Mouse (Mus musculus) midbrain, embryonic 10.5 days (tissue): Measurements from ENCODE around the gene Ttll1. TPM values are rescaled to one million over a fixed set of nuclear protein-coding genes. Genes with fewer than 3 reads are reported as not detected.

Experiments
- DNase-seq: peaks from one replicate; pipeline ENCODE4 v3.0.0-alpha.2; 2017; ENCODE audit warnings: low spot score
- H3K27ac ChIP-seq: fragments of 300-500 bp; sonication (generic); replicated peaks from 2 replicates; pipeline ENCODE4 v1.5.1; 2016; ENCODE audit warnings: mild to moderate bottlenecking
- H3K27me3 ChIP-seq: fragments of 300-500 bp; sonication (generic); 2 replicates; pipeline ENCODE4 v1.6.1; 2016; ENCODE audit warnings: low read depth, mild to moderate bottlenecking; ENCODE audit not compliant: poor library complexity, severe bottlenecking
- H3K36me3 ChIP-seq: fragments of 300-500 bp; sonication (generic); 2 replicates; pipeline ENCODE4 v1.6.1; 2016; ENCODE audit warnings: mild to moderate bottlenecking, moderate library complexity
- H3K4me1 ChIP-seq: fragments of 300-500 bp; sonication (generic); 2 replicates; pipeline ENCODE4 v1.6.1; 2016
- H3K4me3 ChIP-seq: fragments of 300-500 bp; sonication (generic); 2 replicates; pipeline ENCODE4 v1.5.1; 2016; ENCODE audit warnings: mild to moderate bottlenecking, moderate library complexity
- H3K9me3 ChIP-seq: fragments of 300-500 bp; sonication (generic); replicated peaks from 2 replicates; pipeline ENCODE4 v1.6.1; 2016; ENCODE audit warnings: mild to moderate bottlenecking
- WGBS: fragments of 180-500 bp; shearing (Covaris S2); methylation state at CpG from one replicate; pipeline ENCODE4 v1.1.7; 2016; 5-methylcytosine and 5-hydroxymethylcytosine counted together
- polyA plus RNA-seq: library from polyadenylated mRNA; unstranded; fragments of >200 nt; fragmentation: Nextera tagmentation; extraction: Ambion mirVana; gene quantifications from 2 replicates; pipeline ENCODE4 v1.2.1, GENCODE M21; 2016

Ttll1 gene
- polyA plus RNA-seq = 34.3 and 42.6 TPM in 2 replicates

DNA sequence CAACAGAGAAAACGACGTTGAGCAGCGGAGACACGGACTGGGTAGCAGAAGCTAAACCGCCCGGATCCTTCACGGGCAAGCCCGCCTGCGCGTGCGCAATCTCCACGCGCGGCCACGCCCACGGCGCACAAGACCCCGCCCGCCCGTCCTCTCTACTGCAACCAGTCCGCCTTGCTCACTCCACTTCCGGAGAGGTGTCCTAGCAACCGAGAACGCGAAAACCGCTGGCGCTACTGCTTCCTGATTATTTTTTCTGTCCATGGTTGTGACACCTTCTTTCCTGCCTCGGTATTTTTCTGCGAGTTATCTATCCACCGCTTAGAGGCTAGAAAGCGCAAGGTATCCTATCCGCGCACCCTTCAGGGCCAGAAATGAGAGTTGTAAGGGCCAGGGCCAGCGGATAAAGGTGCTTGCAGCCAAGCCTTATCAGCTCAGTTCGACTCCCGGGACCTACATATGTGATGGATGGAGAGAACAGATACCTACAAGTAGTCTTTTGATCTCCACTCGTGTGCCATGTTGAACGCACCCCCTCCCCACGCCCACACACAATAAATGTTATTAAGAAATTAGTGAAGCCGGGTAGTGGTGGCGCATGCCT, at the start of gene Ttll1:
TSS of gene Ttll1 (minus strand) at position 89 of the 601 bp plus-strand sequence.
- H3K27ac ChIP-seq = peak within 1 kb of the TSS; percentile 88
- no peaks in the 10 kb centered on the region for H3K9me3 ChIP-seq
- H3K4me3 ChIP-seq = peak within 1 kb of the TSS; percentile 75
- no peaks in the 10 kb centered on the region for H3K27me3 ChIP-seq
- H3K36me3 ChIP-seq = peaks cover 3% of the 10 kb centered on the region; the same call in 1 of the 2 replicates
- DNase-seq = peak; percentile 94
- peaks cover 17% of the 10 kb centered on the region for H3K4me1 ChIP-seq
- 12% methylated on average over 41 of the region's 41 CpGs for WGBS

DNA sequence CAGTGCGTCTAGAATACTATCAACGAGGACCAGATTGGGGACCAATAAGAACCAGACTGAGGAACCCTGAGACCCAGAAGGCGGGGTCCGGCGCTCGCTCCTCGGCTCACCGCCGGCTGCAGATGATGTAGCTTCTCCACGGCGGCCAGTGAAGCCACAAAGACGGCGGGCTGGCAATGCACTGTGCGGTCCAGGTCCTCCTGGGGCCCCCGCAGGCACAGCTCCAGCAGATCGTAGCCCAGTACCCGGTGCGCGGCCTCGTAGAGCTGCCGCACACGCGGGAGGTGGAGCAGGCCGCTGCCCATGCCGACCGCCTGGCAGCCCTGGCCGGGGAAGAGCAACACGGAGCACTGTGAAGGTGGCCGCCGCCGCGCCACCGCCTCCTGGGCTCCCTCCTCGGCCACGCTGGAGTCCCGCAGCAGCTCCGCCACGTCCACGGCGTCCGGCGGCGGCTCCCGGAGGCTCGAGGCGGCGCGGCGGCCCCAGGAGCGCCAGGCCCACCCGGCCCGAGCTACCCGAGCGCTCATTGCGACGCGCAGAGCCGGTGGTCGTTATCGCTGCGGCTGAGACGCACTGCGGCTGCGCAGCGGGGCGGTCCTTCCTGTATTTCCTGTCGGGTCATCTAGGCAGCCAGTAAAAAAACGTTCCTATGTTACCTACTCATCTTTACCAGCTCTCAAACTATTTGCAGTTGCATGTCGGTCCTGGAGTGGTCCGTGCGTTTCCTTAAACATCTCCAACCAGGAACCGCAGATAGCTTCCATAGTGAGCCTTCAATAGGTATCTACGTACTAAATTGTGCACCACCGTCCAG, 44.7 kb upstream of the Ttll1 start:
- H3K36me3 ChIP-seq = peaks cover 34% of the 10 kb centered on the region
- peak overlapping the region; percentile 94 for H3K4me3 ChIP-seq
- H3K4me1 ChIP-seq = peaks cover 15% of the 10 kb centered on the region
- peak; percentile 89 for DNase-seq
- H3K27ac ChIP-seq = peak overlapping the region; percentile 97
- no peaks in the 10 kb centered on the region; the same call in 1 of the 2 replicates for H3K9me3 ChIP-seq
- under 1% methylated on average over 69 of the region's 74 CpGs for WGBS
- no peaks in the 10 kb centered on the region for H3K27me3 ChIP-seq

DNA sequence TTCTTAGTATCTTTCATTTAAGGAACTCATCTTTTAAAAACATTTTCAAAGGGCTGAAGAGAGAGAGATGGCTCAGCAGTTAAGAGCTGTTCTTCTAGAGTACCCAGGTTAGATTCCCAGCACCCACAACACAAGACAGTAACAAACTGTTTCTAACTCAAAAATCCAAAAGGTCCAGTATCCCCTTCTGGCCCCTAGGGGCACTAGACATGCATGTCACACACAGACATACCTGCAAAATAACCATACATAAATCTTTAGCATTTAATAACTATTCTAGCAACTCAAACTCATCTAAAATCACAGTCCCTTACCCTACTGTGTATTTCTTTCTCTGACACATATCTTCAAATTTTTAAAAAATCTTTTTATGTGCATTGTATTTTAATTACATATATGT, 43.1 kb upstream of the Ttll1 start:
- no peak for DNase-seq
- peaks cover 15% of the 10 kb centered on the region for H3K4me1 ChIP-seq
- no peaks in the 10 kb centered on the region; the same call in 1 of the 2 replicates for H3K9me3 ChIP-seq
- no peak overlapping the region for H3K4me3 ChIP-seq
- no peak overlapping the region for H3K27ac ChIP-seq
- peaks cover 49% of the 10 kb centered on the region for H3K36me3 ChIP-seq
- no peaks in the 10 kb centered on the region for H3K27me3 ChIP-seq

DNA sequence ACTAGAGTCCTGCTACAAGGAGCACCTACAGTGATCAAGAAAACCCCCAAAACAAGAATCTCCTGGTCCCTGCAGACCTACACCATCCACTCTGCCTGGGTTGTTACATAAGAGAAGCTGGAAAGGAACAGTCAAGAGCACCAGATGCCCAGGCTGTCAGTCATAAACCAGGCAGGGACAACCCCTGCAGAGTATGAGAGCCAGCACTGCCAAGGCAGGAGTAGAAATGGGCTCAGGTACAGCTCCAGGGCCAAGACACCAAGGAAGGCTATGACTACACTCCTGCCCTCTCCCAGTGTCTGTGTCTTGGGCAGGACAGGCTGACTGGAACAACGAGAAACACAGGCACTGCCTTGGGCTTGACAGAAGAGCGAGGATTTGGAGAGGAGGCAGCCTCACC, 39.4 kb upstream of the Ttll1 start:
- 89% methylated on average over 2 of the region's 2 CpGs for WGBS
- H3K4me1 ChIP-seq = peaks cover 8% of the 10 kb centered on the region
- peaks cover 86% of the 10 kb centered on the region for H3K36me3 ChIP-seq
- no peak for DNase-seq
- no peaks in the 10 kb centered on the region for H3K27me3 ChIP-seq
- H3K9me3 ChIP-seq = no peaks in the 10 kb centered on the region; the same call in 1 of the 2 replicates
- no peak overlapping the region for H3K4me3 ChIP-seq
- no peak overlapping the region for H3K27ac ChIP-seq

DNA sequence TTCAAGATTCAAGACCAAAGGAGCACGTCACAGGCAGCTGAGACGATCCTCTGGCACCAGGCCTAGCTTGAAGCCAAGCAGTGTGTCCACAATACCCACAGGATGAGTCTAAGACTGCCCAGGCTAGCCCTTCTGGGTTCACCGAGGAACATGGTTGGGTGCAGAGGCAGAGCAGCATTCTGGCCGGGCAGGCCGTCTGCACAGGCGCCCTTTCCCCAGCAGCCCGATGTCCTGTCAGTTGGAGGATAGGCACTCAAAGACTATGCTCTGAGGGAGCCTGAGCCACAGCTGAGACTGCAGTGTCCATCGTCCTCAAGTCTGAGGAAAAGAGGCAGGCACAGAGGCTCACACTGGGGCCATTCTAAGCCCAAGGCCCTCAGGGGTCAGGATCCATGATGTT, 36.5 kb upstream of the Ttll1 start:
- peaks cover 76% of the 10 kb centered on the region for H3K36me3 ChIP-seq
- H3K27ac ChIP-seq = no peak overlapping the region
- H3K27me3 ChIP-seq = no peaks in the 10 kb centered on the region
- H3K4me1 ChIP-seq = 0 out of 2 replicates have a peak, but pooled peaks cover 3% of the 10 kb centered on the region
- DNase-seq = no peak
- 92% methylated on average over 8 of the region's 8 CpGs for WGBS
- no peak overlapping the region for H3K4me3 ChIP-seq
- no peaks in the 10 kb centered on the region for H3K9me3 ChIP-seq

DNA sequence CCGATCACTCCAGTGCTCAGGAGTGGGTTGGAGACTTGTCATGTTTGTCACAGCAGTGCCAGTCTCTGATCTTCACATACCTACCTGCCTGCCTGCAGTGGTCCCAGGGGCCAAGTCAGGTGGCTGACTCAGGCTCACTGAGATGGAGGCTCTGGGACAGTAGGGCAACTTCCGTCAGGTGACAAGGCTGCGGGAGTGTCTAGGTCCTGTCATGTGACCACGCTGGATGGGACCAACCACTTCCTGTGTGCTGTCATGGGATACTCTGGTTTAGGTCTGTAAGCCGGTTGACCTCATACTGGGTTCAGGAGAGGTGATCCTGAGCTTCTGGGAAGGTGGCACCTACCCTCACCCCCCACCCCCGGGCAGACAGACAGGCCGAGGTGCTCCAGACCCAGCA, 35.3 kb upstream of the Ttll1 start:
- 0 out of 2 replicates have a peak, but pooled peaks cover 3% of the 10 kb centered on the region for H3K4me1 ChIP-seq
- no peak overlapping the region for H3K4me3 ChIP-seq
- no peak overlapping the region for H3K27ac ChIP-seq
- no peak for DNase-seq
- 96% methylated on average over 7 of the region's 7 CpGs for WGBS
- H3K27me3 ChIP-seq = no peaks in the 10 kb centered on the region
- no peaks in the 10 kb centered on the region for H3K9me3 ChIP-seq
- peaks cover 65% of the 10 kb centered on the region for H3K36me3 ChIP-seq

DNA sequence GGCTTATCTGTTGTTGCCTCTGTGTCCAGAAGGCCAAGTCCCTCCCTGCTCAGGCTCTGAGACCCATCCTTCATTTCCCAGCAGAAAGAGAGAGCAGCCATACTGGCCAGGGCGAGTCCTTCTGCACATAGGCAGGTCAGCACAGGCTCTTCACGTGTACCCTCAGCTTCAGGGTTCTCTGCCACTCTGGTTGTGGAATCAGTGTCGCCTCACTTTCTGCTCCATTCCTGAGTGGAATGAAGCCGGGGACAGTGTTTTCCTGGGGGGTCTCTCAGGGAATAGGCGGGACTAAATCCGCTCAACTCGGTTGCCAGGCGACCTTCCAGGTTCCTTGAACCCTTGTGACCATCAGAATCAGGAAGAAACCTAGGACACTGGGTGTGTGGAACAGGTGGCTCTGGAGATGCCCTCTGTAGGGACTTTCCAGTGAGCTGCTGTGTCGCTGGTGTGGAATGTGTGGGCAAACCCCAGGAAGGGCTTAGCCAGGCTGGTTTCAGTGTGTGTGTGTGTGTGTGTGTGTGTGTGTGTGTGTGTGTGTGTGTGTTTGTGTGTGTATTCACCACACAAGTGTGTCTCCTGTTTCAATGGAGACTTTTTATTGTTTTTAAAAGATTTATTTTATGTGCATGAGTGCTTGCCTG, 31.1 kb upstream of the Ttll1 start:
- Histone ChIP-seq H3K36me3 (peaks cover 22% of the 10 kb centered on the region), H3K4me1 (0 out of 2 replicates have a peak, but pooled peaks cover 3% of the 10 kb centered on the region), H3K4me3 (no peak overlapping the region), H3K9me3 (no peaks in the 10 kb centered on the region), H3K27ac (no peak overlapping the region), H3K27me3 (no peaks in the 10 kb centered on the region)
- 80% methylated on average over 9 of the region's 9 CpGs for WGBS
- DNase-seq = no peak

DNA sequence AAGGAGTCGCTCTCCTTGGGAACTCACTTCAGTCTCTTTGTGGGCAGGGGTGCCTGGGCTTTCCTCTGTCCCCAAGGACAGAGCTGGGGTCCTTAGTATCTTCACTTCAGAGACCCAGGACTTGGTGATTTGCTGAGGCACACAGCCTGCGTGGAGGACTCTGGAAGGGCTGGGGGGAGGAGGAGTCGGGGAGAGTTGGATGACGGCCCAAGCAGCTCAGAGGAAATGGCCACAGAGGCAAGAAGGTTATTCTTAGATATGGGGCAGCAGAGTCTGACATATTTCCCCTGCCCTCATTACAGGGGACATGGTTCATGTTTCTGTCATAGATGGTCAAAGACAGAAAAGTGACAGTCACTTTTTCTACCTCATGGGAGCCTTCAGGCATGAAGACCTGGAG, 29.2 kb upstream of the Ttll1 start:
- 0 out of 2 replicates have a peak, but pooled peaks cover 3% of the 10 kb centered on the region for H3K4me1 ChIP-seq
- WGBS = 78% methylated on average over 4 of the region's 4 CpGs
- H3K4me3 ChIP-seq = no peak overlapping the region
- no peaks in the 10 kb centered on the region for H3K27me3 ChIP-seq
- no peak for DNase-seq
- no peak overlapping the region for H3K27ac ChIP-seq
- H3K9me3 ChIP-seq = no peaks in the 10 kb centered on the region
- 0 out of 2 replicates have a peak, but pooled peaks cover 3% of the 10 kb centered on the region for H3K36me3 ChIP-seq

DNA sequence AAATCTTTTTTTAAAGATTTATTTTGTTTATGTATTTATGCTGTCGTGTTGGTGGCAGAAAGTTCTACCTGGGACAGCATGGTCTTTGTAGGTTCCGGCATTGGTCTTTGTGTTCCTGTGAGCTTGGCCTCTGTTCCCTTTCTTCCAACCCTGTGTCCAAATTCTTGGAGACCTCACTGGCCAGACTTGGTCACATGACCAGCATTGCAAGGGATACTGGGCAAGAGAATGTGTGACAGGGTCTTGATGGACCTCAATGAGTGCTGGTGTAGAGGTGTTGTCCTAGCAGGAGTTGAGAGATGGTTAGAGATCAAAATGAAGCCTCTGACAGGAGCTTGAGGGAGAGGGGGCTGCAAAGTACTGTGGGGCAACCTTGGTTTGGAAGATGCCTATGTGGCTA, 28.2 kb upstream of the Ttll1 start:
- H3K27ac ChIP-seq = no peak overlapping the region
- no peaks in the 10 kb centered on the region for H3K4me1 ChIP-seq
- H3K9me3 ChIP-seq = no peaks in the 10 kb centered on the region
- no peak overlapping the region for H3K4me3 ChIP-seq
- WGBS = 94% methylated on average over 2 of the region's 2 CpGs
- H3K27me3 ChIP-seq = no peaks in the 10 kb centered on the region
- DNase-seq = no peak
- H3K36me3 ChIP-seq = no peaks in the 10 kb centered on the region

DNA sequence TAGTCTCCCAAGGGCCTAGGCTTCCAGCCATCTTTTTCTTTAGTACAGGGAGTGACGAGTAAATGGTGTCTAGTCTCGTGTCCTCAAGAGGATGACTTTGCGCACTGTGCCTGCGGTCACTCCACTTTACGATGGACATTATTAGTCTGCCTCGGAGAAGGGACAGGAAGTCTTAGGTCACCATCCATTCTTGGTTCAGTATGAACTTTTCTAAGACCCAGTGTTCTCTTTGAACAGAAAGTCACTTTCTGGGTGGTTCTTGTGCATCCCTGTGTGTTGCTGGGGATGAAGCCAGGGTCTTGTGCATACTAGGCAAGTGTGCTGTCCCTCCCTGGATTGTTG, 25.2 kb upstream of the Ttll1 start:
- no peaks in the 10 kb centered on the region for H3K36me3 ChIP-seq
- no peak overlapping the region for H3K27ac ChIP-seq
- DNase-seq = no peak
- no peak overlapping the region for H3K4me3 ChIP-seq
- no peaks in the 10 kb centered on the region for H3K4me1 ChIP-seq
- WGBS = 91% methylated on average over 6 of the region's 6 CpGs
- H3K9me3 ChIP-seq = no peaks in the 10 kb centered on the region
- no peaks in the 10 kb centered on the region for H3K27me3 ChIP-seq

DNA sequence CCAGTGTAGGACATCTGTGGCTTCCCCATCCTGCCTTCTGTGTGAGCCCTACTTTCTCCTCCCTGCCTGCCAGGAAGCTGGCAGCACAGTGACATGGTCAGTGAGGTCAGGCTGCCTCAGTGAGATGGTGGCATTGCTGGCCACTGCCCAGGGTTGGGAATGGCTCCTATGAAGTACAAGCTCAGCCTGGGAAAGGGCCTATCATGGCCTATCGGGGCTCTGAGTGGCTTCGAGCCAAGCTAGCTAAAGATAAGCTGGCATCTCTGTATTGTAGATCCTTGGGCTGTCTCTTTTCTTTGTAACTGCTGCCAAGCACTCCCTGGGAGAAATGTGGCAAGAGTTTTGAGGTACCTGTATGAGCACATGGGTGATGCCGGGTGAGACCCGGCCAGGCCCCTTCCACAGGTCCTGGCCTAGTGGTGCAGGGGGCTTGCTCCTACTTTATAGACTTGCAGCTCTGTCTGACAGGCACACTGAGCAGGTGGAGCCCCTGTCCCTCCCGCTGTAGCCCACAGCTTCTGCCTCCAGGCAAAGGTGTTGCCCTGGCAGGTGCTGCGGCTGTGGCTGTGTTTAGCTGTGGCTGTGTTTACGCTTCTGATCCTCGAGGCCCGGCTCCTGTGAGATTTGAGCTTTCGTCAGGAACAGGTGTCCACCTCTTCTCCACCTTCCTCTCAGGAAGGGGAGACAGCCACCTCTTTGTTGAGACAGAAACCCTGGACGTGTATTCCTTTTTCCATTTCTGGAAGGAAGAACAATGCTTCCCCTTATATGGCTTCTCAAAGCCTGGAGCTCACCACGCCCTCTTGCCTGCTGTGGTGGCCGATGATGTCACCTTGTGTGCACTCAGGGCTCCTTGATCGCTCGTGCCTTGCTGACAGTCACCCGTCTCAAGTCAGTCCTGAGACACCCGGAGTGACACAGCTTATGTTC, 24.5 kb upstream of the Ttll1 start:
- Histone ChIP-seq H3K4me1 (no peaks in the 10 kb centered on the region), H3K27ac (no peak overlapping the region), H3K36me3 (no peaks in the 10 kb centered on the region), H3K4me3 (no peak overlapping the region), H3K9me3 (no peaks in the 10 kb centered on the region), H3K27me3 (peaks cover 4% of the 10 kb centered on the region; the same call in 1 of the 2 replicates)
- no peak for DNase-seq
- WGBS = 89% methylated on average over 17 of the region's 17 CpGs

DNA sequence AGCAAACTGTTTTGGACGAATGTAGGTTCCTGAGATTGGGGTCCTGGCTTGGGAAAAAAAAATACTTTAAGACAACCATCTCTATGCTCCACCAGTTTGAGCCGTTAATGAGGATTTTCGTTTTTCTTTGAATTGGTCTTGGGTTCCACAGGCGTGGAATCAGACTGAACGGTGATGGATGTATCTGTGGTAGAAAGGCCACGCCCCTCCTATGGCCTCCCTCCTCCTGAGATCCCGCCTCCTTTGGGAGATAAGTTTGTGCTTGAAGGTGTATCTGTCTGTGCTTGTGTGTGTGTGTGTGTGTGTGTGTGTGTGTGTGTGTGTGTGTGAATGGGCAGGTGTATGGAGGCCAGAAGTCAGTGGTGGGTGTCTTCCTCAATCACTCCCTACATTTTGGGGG, 21.9 kb upstream of the Ttll1 start:
- Histone ChIP-seq H3K36me3 (no peaks in the 10 kb centered on the region), H3K9me3 (no peaks in the 10 kb centered on the region), H3K27ac (no peak overlapping the region), H3K4me3 (no peak overlapping the region), H3K4me1 (peaks cover 1% of the 10 kb centered on the region; the same call in 1 of the 2 replicates), H3K27me3 (peaks cover 30% of the 10 kb centered on the region)
- DNase-seq = no peak
- 86% methylated on average over 7 of the region's 7 CpGs for WGBS
